Mouse (Mus musculus) gastrocnemius, postnatal 36 days (tissue): ENCODE data around the gene C3. TPM values are rescaled to one million over a fixed set of nuclear protein-coding genes. Genes with fewer than 3 reads are reported as not detected.

ENCODE experiments used
- DNase-seq, 2 experiments: peaks; one replicate each; pipeline ENCODE4 v3.0.0; 2022
- intact Hi-C: fragments of 180-260 bp; cut with DNase I; formaldehyde crosslinking; loops from one replicate; pipeline ENCODE4 v1.15.1; 2025
- total RNA-seq, 2 experiments: library from RNA; stranded (reverse); gene quantifications; 2 replicates each; pipeline ENCODE4 v1.2.3; 2021

C3 gene
- total RNA-seq, 2 experiments from 2014 or later: 11.8 TPM

GRCm38 (mm10) chr17:57251431-57251830, 23.5 kb upstream of the C3 start:
- intact Hi-C loops: no loop called here
- no peak for DNase-seq

DNA sequence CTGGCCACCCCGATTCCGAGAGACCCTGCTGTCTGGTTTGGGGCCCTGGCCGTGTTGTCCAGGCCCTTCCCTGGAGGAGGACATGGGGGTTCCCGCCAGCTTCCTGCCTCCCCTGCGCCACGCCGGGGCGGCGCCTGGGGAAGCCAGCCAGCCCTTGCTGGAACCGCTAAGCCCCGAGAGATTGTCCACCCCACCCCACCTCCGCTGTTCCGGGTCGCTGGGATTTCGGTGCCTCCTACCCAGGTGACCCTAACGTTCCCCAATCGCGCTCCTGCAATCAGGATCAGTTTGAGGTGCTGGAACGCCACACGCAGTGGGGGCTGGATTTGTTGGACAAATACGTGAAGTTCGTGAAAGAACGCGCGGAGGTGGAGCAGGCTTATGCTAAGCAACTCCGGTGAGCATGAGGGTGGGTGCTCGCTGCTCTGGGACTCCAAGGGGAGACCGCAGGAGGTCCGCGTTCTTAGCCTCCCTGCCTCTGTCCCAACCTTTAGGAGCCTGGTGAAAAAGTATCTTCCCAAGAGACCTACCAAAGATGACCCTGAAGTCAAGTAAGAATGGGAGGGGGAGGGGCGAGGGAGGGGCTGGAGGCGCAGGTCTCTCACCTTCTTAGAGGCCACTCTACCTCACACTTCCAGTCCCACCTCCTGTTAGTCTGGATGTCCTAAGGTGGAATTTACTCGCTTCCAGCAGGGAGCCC, 22.7 kb upstream of the C3 start:
- intact Hi-C loops: no loop called here
- DNase-seq: peak; percentile 68 to 73

DNA sequence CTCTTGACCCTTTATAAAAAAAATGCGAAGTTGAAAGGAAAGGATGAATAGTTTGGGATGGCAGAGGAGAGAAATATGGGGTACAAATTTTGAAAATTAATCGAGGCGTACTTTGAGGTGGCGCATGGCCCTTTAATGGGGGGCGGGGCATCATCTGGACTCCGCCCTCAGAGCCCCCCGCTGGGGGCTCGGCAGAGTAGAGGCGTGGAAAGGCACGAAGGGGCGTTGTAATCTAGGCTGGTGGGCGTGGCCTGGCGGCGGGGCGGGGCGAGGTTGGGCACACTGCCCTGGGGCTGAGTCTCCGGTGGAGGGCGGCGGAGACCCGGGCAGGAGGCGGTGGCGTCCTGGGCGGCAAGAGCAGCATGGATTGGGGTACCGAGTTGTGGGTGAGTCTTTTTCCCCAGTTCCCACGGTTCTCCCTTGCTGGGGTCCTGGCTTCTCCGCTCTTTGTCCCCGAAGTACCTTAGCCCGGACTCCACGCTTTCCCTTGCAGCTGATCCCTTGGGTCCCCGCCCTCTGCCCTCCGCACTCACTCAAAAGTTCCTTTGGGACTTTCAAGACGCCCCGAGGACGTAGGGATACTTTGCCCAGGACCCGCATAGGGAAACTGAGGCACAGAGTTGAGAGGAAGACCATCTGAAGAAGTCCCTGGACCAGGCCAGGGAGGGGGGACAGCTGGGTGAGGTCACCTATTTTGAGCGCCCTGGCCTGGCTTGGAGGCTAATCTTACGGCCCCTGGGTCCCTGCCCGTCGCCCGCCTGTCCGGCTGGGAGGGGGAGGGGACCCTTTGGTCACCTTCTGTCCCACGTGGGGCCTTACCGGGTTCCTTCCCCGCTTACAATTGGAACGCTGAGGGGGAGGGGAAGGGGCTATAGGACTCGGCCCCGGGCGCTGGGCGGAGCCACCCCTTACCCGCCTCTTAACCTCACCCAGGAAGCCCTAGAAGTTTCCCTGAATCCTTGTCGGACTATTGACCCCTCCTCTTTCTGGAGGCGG, 21.5 kb upstream of the C3 start, which contains the start of gene Trip10:
Trip10 (plus strand) TSS at position 270 of the 996 bp plus-strand sequence.
- intact Hi-C loops: no loop called here
- DNase-seq: peak; percentile 98 to 99

GRCm38 (mm10) chr17:57248771-57249170, 20.8 kb upstream of the C3 start:
- peak in 1 of 2 experiments; percentile 11 for DNase-seq
- intact Hi-C loops: loop anchor here (1.0 kb wide), 1 partner anchor 29 kb away; no protein-coding TSS in a partner anchor

- intact Hi-C loops: loop anchor here (1.0 kb wide), 1 partner anchor 29 kb away; no protein-coding TSS in a partner anchor
- DNase-seq: peak; percentile 78 to 80
These were observed 20.3 kb upstream of the C3 start, which contains the start of gene Gpr108 for GRCm38 (mm10) chr17:57248201-57248699. Gpr108 (minus strand) TSS chr17:57248446.

GRCm38 (mm10) chr17:57247393-57248200, 19.7 kb upstream of the C3 start:
- intact Hi-C loops: loop anchor here (1.0 kb wide), 1 partner anchor 30 kb away; no protein-coding TSS in a partner anchor
- DNase-seq: peak; percentile 82 to 83

DNA sequence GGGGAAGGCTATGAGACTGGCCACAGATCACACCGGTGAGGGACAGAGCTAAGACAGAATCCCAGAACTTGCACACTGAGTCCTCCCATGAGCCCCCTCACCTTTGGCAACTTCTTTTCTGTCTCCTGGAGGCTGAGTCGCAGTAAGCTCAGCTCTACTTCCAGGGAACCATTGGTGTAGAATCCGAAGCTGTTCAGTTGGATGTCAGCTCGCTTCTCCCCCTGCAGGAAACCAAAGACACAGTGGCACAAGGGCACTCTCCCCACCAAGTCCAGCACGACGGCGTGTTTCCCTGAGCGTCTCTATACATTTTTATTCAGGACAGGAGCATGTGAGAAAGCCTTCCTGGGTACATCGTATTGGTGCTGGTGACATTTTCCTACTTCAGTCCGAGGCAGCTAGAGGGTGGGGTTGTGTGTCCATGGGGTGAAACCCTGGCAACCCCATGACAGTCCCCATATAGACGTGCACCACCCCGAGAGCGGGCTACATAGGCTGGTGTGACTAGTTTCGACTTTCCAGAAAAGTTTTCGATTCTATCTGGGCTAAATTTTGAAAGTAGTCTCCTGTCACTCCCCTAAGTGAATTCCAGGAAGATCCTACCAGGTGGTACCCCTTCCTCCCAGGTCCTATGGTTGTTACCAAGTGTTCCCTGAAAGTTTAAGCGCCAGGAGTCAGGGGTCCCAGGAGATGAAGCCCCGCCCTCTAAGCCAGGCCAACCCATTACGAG, 18.9 kb upstream of the C3 start:
- intact Hi-C loops: no loop called here
- DNase-seq: peak in 1 of 2 experiments; percentile 3

DNA sequence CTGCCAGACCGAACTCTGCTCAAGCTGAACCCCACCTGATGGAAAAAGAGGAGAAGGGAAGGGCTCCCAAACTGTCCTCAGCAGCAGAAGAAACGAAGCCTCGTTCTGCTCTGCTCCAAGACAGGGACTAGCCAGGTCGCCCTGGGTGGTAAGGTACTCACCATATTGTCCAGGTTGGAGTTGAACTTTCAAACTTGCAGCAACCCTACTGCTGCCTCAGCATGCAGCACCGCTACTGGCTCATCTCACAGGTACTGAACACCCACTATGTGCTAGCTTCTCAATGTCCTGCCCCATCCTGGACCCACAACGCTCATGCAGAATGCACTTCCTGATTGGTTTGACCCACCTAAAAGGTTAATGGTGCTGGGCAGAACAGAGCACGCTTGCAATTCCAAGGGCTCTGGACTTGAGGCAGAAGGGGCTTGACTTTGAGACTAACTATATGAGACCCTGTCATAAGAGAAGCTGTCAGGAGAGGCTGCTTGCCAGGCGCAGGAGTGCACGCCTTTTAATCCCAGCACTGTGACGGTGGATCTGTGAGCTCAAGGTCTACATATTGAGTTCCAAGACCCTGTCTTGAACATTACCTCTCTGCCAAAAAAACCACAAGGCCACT, 17.5 kb upstream of the C3 start:
- peak in 1 of 2 experiments; percentile 2 for DNase-seq
- intact Hi-C loops: no loop called here

- intact Hi-C loops: no loop called here
- DNase-seq: no peak
These were observed 15.9 kb upstream of the C3 start for GRCm38 (mm10) chr17:57243650-57244370.

DNA sequence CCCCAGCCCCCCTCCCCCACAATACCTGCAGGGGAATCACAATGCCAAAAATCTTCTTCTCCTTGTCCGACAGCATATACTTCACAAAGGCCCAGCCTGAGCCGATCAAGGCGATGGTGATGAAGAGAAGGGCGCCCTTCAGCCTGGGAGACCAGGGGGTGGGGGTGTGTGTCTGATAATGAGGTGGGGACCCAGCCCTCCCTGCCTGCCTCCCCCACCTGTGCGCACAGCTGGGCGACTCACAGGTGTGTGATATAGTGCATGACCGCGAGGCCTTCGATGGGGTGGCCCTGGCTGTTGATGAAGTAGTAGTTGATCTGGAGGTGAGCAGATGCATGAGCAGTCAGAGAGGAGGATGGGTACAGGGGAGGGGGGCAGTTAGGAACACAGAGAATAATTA, 9.2 kb upstream of the C3 start:
- peak in 1 of 2 experiments; percentile 4 for DNase-seq
- intact Hi-C loops: no loop called here

DNA sequence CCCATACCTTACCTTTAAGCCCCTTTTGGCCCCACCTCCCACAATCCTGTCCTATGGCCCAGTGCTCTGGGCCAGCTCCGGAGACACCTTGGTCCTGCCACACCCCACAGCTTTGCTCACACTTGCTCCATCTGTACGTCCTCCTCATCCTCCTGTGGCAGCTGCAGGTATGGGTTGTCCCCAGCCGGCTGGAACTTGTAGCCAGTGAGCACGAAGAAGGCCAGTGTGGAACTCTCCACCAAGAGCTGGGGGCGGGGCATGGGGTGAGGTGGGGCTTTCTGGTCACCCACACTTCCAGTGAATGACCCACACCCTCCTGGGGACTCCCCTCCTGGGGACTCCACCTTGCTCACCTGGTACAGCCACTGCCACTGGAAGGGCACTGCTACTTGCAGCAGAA, 7.9 kb upstream of the C3 start:
- intact Hi-C loops: no loop called here
- DNase-seq: no peak

DNA sequence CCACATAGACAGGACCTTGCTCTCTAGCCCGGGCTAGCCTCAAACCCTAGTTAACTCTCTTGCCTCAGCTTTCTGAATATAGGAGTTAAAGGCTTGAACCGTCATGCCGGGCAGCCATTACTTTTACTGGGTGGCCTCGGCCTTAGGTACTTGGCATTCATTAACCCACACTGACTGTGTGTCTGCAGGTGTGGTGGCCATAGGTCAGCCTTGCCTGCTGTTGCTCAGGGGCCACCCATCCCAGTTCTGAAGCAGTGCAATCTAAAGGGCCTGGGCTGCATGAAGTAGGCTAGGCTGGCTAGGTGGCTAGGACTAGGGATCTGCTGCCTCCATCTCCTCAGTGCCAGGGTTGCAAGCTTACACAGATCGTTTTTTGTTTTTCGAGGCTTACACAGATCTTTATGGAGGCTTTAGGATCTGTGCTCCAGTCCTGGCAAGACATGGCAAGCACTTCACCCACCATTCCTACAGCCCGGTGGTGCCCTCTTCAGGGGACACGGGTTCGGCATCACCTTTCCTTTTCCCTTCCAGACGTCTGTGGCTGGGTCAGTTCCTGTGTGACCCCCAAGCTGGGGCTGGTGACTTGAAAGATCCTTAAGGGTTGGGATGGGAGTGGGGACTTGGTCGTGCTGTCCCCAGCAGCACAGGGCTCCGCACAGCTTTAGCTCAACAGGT, 6.5 kb upstream of the C3 start:
- intact Hi-C loops: no loop called here

DNA sequence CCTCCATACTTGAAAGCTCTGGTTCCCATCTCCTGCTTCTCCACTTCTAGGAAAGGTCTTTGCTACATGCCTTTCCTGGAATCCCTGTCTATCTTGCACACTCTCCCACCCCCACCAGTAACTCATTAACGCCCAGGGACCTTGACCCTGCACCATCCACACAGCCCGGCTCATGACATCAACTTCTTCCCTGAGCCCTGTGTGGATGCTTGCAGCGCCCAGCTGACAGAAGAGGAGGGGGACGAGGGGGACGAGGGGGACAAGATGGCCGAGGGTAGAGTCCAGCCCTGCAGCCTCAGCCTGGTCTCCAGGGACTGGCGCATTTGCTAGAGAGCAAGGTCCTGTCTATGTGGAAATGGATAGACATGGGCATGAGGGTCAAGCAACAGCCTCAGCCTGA, 5.1 kb upstream of the C3 start:
- DNase-seq: no peak
- intact Hi-C loops: no loop called here

More for the DNA sequence above, 6.5 kb upstream of the C3 start:
- DNase-seq: no peak

DNA sequence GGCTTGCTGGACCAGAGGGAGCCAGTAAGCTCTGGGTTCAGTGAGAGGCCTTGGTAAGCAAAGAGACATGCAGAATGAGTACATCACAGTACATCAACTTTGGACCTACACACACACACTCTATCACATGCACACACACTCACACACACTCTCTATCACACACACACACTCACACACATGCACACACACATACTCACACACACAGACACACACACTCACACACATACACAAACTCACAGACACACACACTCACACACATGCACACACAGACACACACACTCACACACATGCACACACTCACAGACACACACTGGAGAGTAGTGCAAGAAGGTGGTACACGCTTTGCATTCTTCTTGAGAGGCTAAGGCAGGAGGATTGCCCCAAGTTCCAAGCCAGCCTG, 4.3 kb upstream of the C3 start:
- intact Hi-C loops: no loop called here
- DNase-seq: no peak

DNA sequence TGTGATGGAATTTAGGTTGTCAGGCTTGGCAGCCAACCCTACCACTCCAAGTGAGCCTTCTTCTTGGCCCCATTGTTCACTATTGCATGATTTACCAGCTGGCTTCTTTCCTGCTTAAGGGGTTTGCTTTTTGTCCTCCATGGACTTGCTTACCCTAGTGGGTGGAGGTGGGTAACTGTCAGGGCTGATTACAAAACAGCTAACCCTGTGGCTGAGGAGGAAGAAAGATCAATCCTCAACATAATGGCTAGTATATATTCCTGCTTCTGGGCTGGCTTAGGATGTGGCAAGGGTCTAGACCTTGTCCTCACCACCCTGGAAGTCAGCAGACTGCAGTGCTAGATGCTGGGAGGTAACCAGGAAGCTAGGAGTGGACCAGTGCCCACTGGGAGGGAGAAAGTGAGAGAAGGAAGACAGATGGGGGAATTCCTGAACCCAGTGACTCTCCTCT, 3.4 kb upstream of the C3 start:
- intact Hi-C loops: no loop called here

DNA sequence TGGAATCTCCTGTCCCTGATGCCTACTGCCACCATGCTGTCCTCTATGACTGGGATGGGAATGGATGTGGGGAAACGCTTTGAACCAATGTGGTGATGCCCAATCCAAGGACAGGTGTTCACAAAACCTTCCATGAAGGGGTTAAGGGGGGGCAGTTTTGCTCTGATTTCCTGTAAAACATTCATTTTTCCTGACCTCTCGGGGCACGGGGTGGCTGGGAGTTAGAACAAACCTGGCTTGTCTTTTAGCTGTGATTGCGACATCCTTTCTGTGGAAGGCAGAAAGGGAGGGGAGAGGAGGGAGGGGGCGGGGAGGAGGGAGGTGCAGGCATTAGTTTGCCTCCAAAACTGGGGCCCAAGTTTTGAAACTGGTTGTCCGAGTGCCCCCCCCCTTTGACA, 2.8 kb upstream of the C3 start:
- intact Hi-C loops: no loop called here
- no peak for DNase-seq

More for the DNA sequence above, 3.4 kb upstream of the C3 start:
- DNase-seq: no peak

- intact Hi-C loops: no loop called here
- no peak for DNase-seq
These were observed 2.2 kb upstream of the C3 start for GRCm38 (mm10) chr17:57229851-57230727.
